Mouse (Mus musculus): ENCODE data around the gene Rab10. TPM values are rescaled to one million over a fixed set of nuclear protein-coding genes. Genes with fewer than 3 reads are reported as not detected.
"Not testable (repeated sequence)": the region's sequence is repeated elsewhere in the genome, so short reads cannot be mapped to it uniquely, and the experiment has no call there.

Rab10 gene
- polyA plus RNA-seq, 1 experiment from 2014 or later, result 113 TPM

DNA sequence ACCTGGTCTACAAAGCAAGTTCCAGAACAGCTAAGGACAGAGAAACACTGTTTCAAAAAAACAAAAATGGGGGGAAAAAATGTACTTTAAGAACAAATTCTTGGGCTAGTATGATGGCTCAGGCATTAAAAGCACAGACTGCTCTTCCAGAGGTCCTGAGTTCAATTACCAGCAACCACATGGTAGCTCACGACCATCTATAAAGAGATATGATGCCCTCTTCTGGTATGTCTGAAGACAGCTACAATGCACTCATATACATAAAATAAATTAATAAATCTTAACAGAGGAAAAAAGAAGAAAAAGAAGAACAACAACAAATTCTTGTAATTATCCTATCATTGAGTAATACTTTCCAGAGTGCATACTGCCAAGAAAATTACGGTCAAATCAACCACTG, 4.5 kb downstream of the Rab10 start:
- no peak for DNase-seq (ENCODE audit: low read depth, low spot score)
- in situ Hi-C loops (cut with MboI; ENCODE audit: low pct_unique_long_range_greater_than_20kb), result no loop called here
- ChIA-PET CTCF (interaction anchor here (1.8 kb wide), 1 partner anchor 47 kb away, joined by 5 read pairs; no protein-coding TSS in a partner anchor), POLR2A (no interaction called here)
- ATAC-seq, result no peak
- no peaks in the 10 kb centered on the region for H3K27me3 ChIP-seq
- peak; percentile 35 for TF ChIP-seq CTCF (IDR thresholded peaks at IDR 0.05)

DNA sequence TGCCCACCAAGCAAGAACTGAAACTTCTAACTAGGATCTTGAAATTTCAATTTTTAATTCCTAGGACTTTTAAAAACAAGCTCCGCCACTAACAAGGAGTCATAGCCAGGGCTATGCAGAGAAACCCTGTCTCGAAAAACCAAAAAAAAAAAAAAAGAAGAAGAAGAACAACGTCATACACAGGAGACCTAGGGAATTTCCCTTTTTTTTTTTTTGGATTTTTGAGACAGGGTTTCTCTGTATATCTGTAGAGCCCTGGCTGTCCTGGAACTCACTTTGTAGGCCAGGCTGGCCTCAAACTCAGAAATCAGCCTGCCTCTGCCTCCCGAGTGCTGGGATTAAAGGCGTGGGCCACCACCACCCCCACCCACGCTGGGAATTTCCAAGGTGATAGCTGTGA, 12.1 kb downstream of the Rab10 start:
- ATAC-seq; DNase-seq (ENCODE audit: low read depth, low spot score); in situ Hi-C loops (cut with MboI; ENCODE audit: low pct_unique_long_range_greater_than_20kb); H3K27me3 ChIP-seq; POLR2A ChIA-PET: not testable (repeated sequence)
- CTCF ChIA-PET, result interaction anchor here (1.2 to 1.5 kb wide), 2 partner anchors 9 to 10 kb away, joined by 4 to 5 read pairs; no protein-coding TSS in a partner anchor

GRCm38 (mm10) chr12:3296056-3296455, 13.7 kb downstream of the Rab10 start:
- in situ Hi-C loops (cut with MboI; ENCODE audit: low pct_unique_long_range_greater_than_20kb), result no loop called here
- POLR2A ChIA-PET, result interaction anchor here (1.0 kb wide), 1 partner anchor 13 kb away, joined by 3 read pairs; the partner anchor contains the start of gene Rab10
- CTCF ChIA-PET, result no interaction called here
- H3K27me3 ChIP-seq, result no peaks in the 10 kb centered on the region
- ATAC-seq (no peak), DNase-seq (ENCODE audit: low read depth, low spot score) (no peak)
- no peak for TF ChIP-seq CTCF (IDR thresholded peaks at IDR 0.05)

DNA sequence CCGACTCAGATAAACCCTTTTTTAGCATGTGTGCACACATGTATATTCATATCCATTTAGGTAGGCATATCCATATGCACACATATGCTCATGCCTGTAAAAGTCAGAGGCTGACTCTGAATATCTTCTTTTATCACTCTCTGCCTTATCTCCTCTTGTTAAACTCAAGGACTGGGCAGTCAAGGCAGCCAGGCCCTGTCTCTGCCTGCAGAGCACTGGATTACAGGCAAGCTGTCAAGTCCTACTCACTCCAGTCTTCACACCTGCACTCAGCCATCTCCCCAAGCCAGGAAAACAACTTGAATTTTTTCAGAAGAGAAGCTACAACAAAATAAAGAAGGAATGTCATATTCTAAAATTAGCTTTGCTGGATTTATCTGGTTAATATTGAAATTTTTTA, 17.9 kb downstream of the Rab10 start:
- ATAC-seq (no peak), DNase-seq (ENCODE audit: low read depth, low spot score) (no peak)
- in situ Hi-C loops (cut with MboI; ENCODE audit: low pct_unique_long_range_greater_than_20kb), result no loop called here
- TF ChIP-seq CTCF (IDR thresholded peaks at IDR 0.05), result no peak
- no peaks in the 10 kb centered on the region for H3K27me3 ChIP-seq
- ChIA-PET POLR2A (no interaction called here), CTCF (no interaction called here)

GRCm38 (mm10) chr12:3291038-3291437, 18.7 kb downstream of the Rab10 start:
- TF ChIP-seq CTCF (IDR thresholded peaks at IDR 0.05), result no peak
- DNase-seq (ENCODE audit: low read depth, low spot score) (no peak), ATAC-seq (no peak)
- in situ Hi-C loops (cut with MboI; ENCODE audit: low pct_unique_long_range_greater_than_20kb), result no loop called here
- H3K27me3 ChIP-seq, result no peaks in the 10 kb centered on the region
- ChIA-PET POLR2A (interaction anchor here (0.6 kb wide), 1 partner anchor 16 kb away, joined by 4 read pairs; no protein-coding TSS in a partner anchor), CTCF (no interaction called here)

GRCm38 (mm10) chr12:3288440-3288839, 21.3 kb downstream of the Rab10 start:
- ChIA-PET POLR2A (no interaction called here), CTCF (interaction anchor here (1.4 to 1.5 kb wide), 2 partner anchors 9 to 19 kb away, joined by 3 to 4 read pairs; no protein-coding TSS in a partner anchor)

DNA sequence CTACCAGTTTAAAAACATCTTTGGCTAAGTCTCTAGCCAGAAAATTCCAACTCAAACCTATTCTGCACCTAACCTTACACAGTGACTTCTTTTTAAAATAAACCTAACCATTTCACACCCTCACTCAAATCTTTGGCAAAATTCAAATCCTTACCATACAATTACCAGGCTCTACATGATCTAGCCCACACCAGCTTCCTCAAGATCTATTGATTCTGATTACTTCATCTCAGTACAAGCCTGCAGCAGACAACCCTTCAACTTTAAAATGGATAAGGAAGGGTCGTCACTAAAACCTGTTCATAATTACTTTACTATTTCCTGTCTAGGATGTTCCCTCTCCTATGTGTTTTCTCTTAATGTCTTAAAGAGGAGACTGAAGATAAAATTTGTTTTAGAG, 23.9 kb downstream of the Rab10 start:
- ChIA-PET POLR2A (no interaction called here), CTCF (no interaction called here)
- ATAC-seq, result no peak
- in situ Hi-C loops (cut with MboI; ENCODE audit: low pct_unique_long_range_greater_than_20kb), result no loop called here
- DNase-seq (ENCODE audit: low read depth, low spot score), result no peak
- no peak for TF ChIP-seq CTCF (IDR thresholded peaks at IDR 0.05)
- no peaks in the 10 kb centered on the region for H3K27me3 ChIP-seq

More at GRCm38 (mm10) chr12:3288440-3288839, 21.3 kb downstream of the Rab10 start:
- DNase-seq (ENCODE audit: low read depth, low spot score) (no peak), ATAC-seq (no peak)
- in situ Hi-C loops (cut with MboI; ENCODE audit: low pct_unique_long_range_greater_than_20kb), result no loop called here
- no peak for TF ChIP-seq CTCF (IDR thresholded peaks at IDR 0.05)
- no peaks in the 10 kb centered on the region for H3K27me3 ChIP-seq

DNA sequence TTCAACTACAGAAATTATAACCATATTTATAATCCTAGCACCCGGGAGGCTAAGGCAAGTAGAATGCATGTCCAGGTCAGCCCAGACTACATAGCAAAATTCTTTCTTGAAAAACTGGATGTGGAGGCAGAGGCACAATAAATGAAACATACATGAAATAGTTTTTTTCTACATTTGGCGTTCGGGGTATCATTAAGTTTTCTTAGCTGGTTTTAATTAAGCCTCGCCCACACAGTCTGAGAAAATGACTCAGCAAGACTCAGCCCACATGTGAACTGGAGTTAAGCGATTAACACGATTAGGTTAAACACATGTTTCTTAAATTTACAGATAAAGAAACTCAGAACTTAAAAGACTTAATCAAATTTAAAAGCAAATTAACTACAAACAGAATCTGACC, 24.4 kb downstream of the Rab10 start:
- POLR2A ChIA-PET, result no interaction called here
- no peaks in the 10 kb centered on the region for H3K27me3 ChIP-seq
- ATAC-seq (no peak), DNase-seq (ENCODE audit: low read depth, low spot score) (no peak)
- in situ Hi-C loops (cut with MboI; ENCODE audit: low pct_unique_long_range_greater_than_20kb), result no loop called here
- TF ChIP-seq CTCF (IDR thresholded peaks at IDR 0.05), result no peak
- CTCF ChIA-PET, result no interaction called here

GRCm38 (mm10) chr12:3284463-3284862, 25.3 kb downstream of the Rab10 start:
- ATAC-seq, result no peak
- in situ Hi-C loops (cut with MboI; ENCODE audit: low pct_unique_long_range_greater_than_20kb), result no loop called here

DNA sequence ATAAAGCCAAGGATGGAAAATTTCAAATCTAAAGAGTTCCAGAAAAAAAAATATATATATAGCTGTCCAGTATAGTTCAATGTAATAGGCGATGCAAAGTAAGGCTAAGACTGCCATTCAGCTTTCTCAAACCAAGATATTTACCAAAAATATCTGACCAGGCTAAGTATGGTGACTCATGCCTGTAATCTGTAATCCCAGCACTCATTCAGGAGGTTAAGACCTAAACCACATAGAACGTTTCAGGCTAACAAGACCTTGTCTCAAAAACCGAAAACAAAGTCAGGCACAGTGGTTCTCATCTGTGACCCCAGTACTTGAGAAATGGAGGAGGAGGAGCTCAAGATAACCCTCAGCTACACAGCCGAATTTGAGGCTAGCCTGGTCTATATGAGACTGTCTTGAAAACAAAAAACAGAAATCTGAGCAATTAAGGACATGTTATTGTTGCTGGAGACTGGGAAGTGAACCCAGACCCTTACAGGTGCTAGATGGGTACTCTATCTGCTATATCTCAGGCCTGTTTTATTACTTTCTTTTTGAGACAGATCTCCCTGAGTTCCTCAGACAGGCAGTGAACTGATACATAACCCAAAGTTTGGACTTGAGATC, 25.8 kb downstream of the Rab10 start:
- no peak for DNase-seq (ENCODE audit: low read depth, low spot score)
- ATAC-seq, result no peak
- TF ChIP-seq CTCF (IDR thresholded peaks at IDR 0.05), result no peak
- ChIA-PET CTCF (interaction anchor here (0.9 to 1.3 kb wide), 2 partner anchors 9 to 24 kb away, joined by 3 read pairs; no protein-coding TSS in a partner anchor), POLR2A (no interaction called here)
- no peaks in the 10 kb centered on the region for H3K27me3 ChIP-seq
- in situ Hi-C loops (cut with MboI; ENCODE audit: low pct_unique_long_range_greater_than_20kb), result no loop called here

More at GRCm38 (mm10) chr12:3284463-3284862, 25.3 kb downstream of the Rab10 start:
- no peak for TF ChIP-seq CTCF (IDR thresholded peaks at IDR 0.05)
- POLR2A ChIA-PET, result no interaction called here
- DNase-seq (ENCODE audit: low read depth, low spot score), result no peak
- CTCF ChIA-PET, result interaction anchor here (1.3 kb wide), 1 partner anchor 10 kb away, joined by 3 read pairs; no protein-coding TSS in a partner anchor
- no peaks in the 10 kb centered on the region for H3K27me3 ChIP-seq

DNA sequence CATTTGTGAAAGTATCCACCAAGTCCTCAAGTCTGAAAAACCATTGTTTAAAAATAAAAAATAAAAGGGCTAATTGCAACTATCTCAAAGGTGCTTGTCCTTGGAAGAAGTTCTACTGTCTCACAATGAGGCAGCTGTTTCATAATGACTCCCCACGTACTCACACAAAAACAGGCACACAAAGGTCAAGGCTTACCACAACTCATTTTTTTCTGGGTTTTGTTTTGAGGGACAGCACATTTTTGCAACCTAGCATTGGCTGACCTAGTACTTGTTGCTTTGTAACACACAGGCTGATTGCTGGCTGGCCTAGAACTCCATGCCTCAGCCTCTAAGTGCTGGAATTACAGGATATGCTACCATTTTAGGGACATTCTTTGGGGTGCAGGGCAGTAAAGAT, 26.8 kb downstream of the Rab10 start:
- ChIA-PET CTCF (interaction anchor here (0.9 kb wide), 1 partner anchor 23 kb away, joined by 3 read pairs; no protein-coding TSS in a partner anchor), POLR2A (no interaction called here)
- TF ChIP-seq CTCF (IDR thresholded peaks at IDR 0.05), result no peak
- no peak for ATAC-seq
- in situ Hi-C loops (cut with MboI; ENCODE audit: low pct_unique_long_range_greater_than_20kb), result no loop called here
- no peak for DNase-seq (ENCODE audit: low read depth, low spot score)
- no peaks in the 10 kb centered on the region for H3K27me3 ChIP-seq

DNA sequence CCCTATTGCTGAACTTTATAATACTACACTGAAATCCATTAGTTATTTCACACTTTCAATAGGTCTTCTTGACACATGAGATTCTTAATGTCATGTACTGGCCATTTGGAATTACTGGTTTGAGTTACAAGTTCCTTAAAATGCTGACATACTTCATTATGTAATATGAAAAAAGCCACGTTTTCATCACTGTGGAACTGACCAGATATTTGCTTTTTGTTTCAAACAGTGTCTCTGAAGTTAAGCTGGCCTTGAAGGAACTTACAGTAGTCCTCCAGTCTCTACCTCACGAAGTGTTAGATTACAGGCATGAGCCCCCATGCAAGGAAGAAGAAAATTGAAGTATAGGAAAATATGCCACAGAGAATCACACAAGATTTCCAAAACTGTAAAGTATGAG, 27.2 kb downstream of the Rab10 start:
- no peak for TF ChIP-seq CTCF (IDR thresholded peaks at IDR 0.05)
- POLR2A ChIA-PET, result no interaction called here
- no peaks in the 10 kb centered on the region for H3K27me3 ChIP-seq
- in situ Hi-C loops (cut with MboI; ENCODE audit: low pct_unique_long_range_greater_than_20kb), result no loop called here
- CTCF ChIA-PET, result no interaction called here
- ATAC-seq, result no peak
- no peak for DNase-seq (ENCODE audit: low read depth, low spot score)

All from Patski (cell line).